Comparison of ENCODE assay signal across 1 mouse cellular context in the genomic region with DNA sequence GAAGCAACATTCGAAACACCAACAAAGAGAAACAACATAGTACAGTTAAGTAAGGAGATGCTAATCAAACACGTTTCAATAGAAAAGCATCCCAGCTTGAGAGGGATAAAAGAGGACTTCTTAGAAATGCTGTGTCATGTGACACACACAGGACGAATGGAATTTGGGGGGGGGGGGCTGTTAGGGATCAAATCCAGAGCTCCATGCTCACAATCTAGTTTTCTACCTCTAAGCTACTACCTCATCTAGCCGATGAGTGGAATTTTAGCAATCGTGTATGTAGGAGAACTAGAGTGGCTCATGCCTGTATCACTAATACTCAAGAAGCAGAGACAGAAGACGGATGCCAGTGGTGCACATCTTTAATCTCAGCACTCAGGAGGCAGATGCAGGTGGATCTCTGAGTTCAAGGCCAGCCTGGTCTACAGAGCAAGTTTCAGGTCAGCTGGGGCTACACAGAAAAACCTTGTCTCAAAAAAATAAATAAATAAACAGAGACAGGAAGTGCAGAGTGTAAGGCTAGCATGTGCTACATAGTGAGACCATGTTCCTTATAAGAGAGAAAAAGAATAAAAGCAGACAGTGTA.
TF ChIP-seq lines count a peak whose summit lies in the region.

No protein-coding gene starts in this region.

TF ChIP-seq in MEL, 35 proteins besides CTCF, POLR2A, EP300 and RAD21 (continued from another document):
- TF ChIP-seq MAFK (IDR thresholded peaks at IDR 0.05; ENCODE audit: borderline replicate concordance, low read depth, low read length) (no peak), NRF1 (IDR thresholded peaks at IDR 0.05; ENCODE audit: insufficient read depth, low read depth, low read length, poor library complexity, severe bottlenecking) (no peak), GABPA (IDR thresholded peaks at IDR 0.05; ENCODE audit: low read depth, low read length) (no peak), USF1 (IDR thresholded peaks at IDR 0.05; ENCODE audit: low read depth, low read length) (peak; percentile 88), CHD1 (IDR thresholded peaks at IDR 0.05; ENCODE audit: low read depth, low read length) (0 out of 2 replicates have a peak, but pooled peaks have one; percentile 20), USF2 (IDR thresholded peaks at IDR 0.05; ENCODE audit: borderline replicate concordance in 1 of 2, insufficient read depth in 1 of 2, low read depth in 1 of 2, low read length in 2 of 2) (peak in 1 of 2 experiments; percentile 40; a peak in 1 of 4 replicates), RCOR1 (IDR thresholded peaks at IDR 0.05; ENCODE audit: low read depth, low read length) (0 out of 2 replicates have a peak, but pooled peaks have one; percentile 21), HCFC1 (IDR thresholded peaks at IDR 0.05; ENCODE audit: low read depth, low read length) (no peak), ZKSCAN1 (IDR thresholded peaks at IDR 0.05; ENCODE audit: low read depth, low read length) (no peak), MAZ (IDR thresholded peaks at IDR 0.05; ENCODE audit: low read depth, low read length) (0 out of 2 replicates have a peak, but pooled peaks have one; percentile 61), SMC3 (IDR thresholded peaks at IDR 0.05; ENCODE audit: low read depth, low read length) (no peak), ZNF384 (IDR thresholded peaks at IDR 0.05; ENCODE audit: low read depth, low read length) (no peak), NELFE (IDR thresholded peaks at IDR 0.05; ENCODE audit: low read depth, low read length) (no peak), BHLHE40 (IDR thresholded peaks at IDR 0.05; ENCODE audit: borderline replicate concordance, low read depth, low read length) (no peak)
